Mouse (Mus musculus) heart, adult 2 months (tissue): ENCODE measurements around the gene Anapc4. TPM values are rescaled to one million over a fixed set of nuclear protein-coding genes. Genes with fewer than 3 reads are reported as not detected.

ENCODE experiments used
- DNase-seq, 2 experiments: peaks; one replicate each; pipeline ENCODE4 v3.0.0; 2021
- H3K27ac ChIP-seq: fragments of 200-600 bp; 2 replicates; pipeline ENCODE4 v1.8.1; 2022
- H3K27me3 ChIP-seq: fragments of 200-500 bp; 2 replicates; pipeline ENCODE4 v1.6.1; 2012; ENCODE audit warnings: mild to moderate bottlenecking, low read length, inconsistent platforms, mixed read lengths; ENCODE audit not compliant: control insufficient read depth, insufficient read depth
- H3K36me3 ChIP-seq: fragments of 200-500 bp; 2 replicates; pipeline ENCODE4 v1.6.1; 2012; ENCODE audit warnings: low read length, inconsistent platforms; ENCODE audit not compliant: control insufficient read depth, insufficient read depth
- H3K4me1 ChIP-seq: fragments of 200-500 bp; 2 replicates; pipeline ENCODE4 v1.6.1; 2011; ENCODE audit warnings: low read length; ENCODE audit not compliant: control insufficient read depth, insufficient read depth
- H3K4me3 ChIP-seq: fragments of 200-600 bp; 2 replicates; pipeline ENCODE4 v1.8.1; 2022
- H3K79me2 ChIP-seq: fragments of 200-500 bp; replicated peaks from 2 replicates; pipeline ENCODE4 v1.6.1; 2012; ENCODE audit warnings: mild to moderate bottlenecking, inconsistent platforms, low read length, moderate library complexity, mixed read lengths; ENCODE audit not compliant: control insufficient read depth, insufficient read depth
- H3K9ac ChIP-seq: fragments of 200-500 bp; 2 replicates; pipeline ENCODE4 v1.6.1; 2012; ENCODE audit warnings: low read depth, mild to moderate bottlenecking, control low read depth, inconsistent platforms, low read length, mixed read lengths
- CTCF ChIP-seq: fragments of 200-600 bp; IDR thresholded peaks from 2 replicates; pipeline ENCODE4 v1.8.1; 2022; ENCODE audit warnings: antibody characterized with exemption, mild to moderate bottlenecking, moderate library complexity
- EP300 ChIP-seq: fragments of 200-500 bp; IDR thresholded peaks from 2 replicates; pipeline ENCODE4 v1.6.1; 2011; ENCODE audit warnings: low read depth, low read length, control low read depth; ENCODE audit not compliant: insufficient read depth
- POLR2A ChIP-seq: fragments of 200-500 bp; IDR thresholded peaks from 2 replicates; pipeline ENCODE4 v1.6.1; 2011; ENCODE audit warnings: mild to moderate bottlenecking, low read depth, low read length, control low read depth; ENCODE audit not compliant: insufficient read depth
- WGBS: fragments of 180-500 bp; shearing (Covaris S2); methylation state at CpG from one replicate; pipeline ENCODE4 v1.1.7; 2018; 5-methylcytosine and 5-hydroxymethylcytosine counted together
- intact Hi-C: fragments of 180-260 bp; cut with DNase I; formaldehyde crosslinking; loops from one replicate; pipeline ENCODE4 v1.15.1; 2025
- long read RNA-seq: library from polyadenylated mRNA; stranded (forward); transcript quantifications from one replicate; pipeline ENCODE4 v2.0.0, GENCODE M21; 2021
- polyA plus RNA-seq: library from polyadenylated mRNA; depleted of rRNA; stranded (reverse); fragments of >200 nt; gene quantifications from 2 replicates; pipeline ENCODE4 v1.2.3, GENCODE M21; 2012; rRNA removed
- total RNA-seq, 2 experiments: library from RNA; stranded (reverse); gene quantifications; 2 replicates each; pipeline ENCODE4 v1.2.3; 2021

The Anapc4 gene
- total RNA-seq: 10 to 100 TPM; 37.4 to 38.8 TPM
- 17.3 and 50.3 TPM in 2 replicates for polyA plus RNA-seq
- long read RNA-seq, transcript Anapc4-201 (28 exons, 3,854 nt): major isoform, 44 of 46 reads
- long read RNA-seq, partial matches to known transcripts: 1 of 46 reads
- long read RNA-seq, other reads (novel, unspliced or antisense): 1 of 46 reads

DNA sequence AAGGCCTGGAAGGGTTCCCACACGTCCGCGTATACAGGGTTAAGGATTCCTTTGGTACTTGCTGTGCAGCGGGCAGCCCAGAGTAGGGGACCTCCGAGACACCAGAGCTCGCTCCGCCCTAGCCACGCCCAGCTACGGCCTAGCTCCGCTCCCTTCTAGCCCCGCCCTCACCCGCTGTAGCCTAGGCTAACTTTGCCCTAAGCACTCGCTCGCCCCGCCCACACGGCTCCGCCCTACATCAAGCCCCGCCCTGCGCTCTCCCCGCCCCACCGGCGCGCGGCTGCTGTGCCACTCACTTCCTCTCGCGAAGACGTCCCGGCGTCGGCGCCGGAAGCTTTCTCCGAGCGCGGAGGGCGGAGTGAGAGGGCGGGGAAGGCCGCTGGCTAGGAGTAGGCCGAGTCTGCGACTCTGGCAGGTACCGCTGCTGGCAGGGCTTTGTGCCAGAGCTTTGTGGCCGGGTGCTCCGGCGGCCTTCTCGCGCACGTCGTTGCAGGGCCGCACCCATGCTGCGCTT lies at the start of gene Anapc4:
Gene Anapc4 (plus strand): TSS at position 252 of the 514 bp plus-strand sequence.
- intact Hi-C loops: loop anchor here (5.0 kb wide), 1 partner anchor 52 kb away; no protein-coding TSS in a partner anchor

DNA sequence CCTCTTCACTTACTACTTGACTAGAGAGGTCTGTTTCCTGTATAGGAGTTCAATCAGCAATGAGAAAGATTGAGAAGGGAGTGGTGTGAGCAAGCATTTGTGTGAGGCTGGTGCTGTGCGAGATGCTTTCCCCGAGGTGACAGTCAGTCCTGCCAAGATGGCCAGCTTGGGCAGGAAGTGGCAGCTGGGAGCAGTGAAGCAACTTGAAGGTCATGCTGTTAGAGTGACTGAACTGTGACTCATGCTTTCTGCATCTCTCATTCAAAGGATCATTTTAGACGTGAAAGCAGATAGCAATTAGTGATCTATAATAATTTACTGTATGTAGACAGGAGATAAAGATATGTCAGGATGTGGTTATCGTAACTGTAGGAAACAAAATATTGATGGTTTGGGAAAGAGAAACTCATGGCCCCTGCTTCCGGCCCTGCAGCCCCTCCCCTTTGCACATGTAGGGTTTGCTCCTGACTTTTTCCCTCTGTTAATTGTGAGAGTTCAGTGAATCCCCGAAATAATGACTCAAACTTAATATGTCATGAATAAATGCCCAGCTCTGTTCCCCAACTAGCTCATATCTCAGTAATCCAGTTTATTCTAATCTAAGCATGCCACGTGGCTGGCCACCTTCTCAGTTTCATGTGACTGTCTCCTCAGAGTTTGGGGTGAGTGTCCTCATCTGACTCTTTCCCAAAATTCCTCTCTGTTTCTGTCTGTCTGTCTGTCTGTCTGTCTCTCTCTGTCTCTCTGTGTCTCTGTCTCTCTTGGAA lies 47.1 kb upstream of the Anapc4 start:
- Histone ChIP-seq H3K36me3 (peaks cover 2% of the 10 kb centered on the region), H3K9ac (no peak overlapping the region), H3K4me1 (no peaks in the 10 kb centered on the region; the same call in 1 of the 2 replicates), H3K27me3 (no peaks in the 10 kb centered on the region), H3K27ac (no peak overlapping the region), H3K79me2 (no peaks in the 10 kb centered on the region), H3K4me3 (no peak overlapping the region)
- TF ChIP-seq POLR2A (no peak), CTCF (no peak), EP300 (no peak)
- 55% methylated on average over 7 of the region's 7 CpGs for WGBS
- no peak for DNase-seq
- intact Hi-C loops: loop anchor here (10.0 kb wide), 1 partner anchor 112 kb away; no protein-coding TSS in a partner anchor

More for the DNA sequence above, at the start of gene Anapc4:
- no peaks in the 10 kb centered on the region for H3K27me3 ChIP-seq
- H3K4me3 ChIP-seq: peak within 1 kb of the TSS; percentile 87
- peak within 1 kb of the TSS; percentile 92 for H3K27ac ChIP-seq
- under 1% methylated on average over 50 of the region's 50 CpGs for WGBS
- peak; percentile 100 for DNase-seq
- H3K36me3 ChIP-seq: no peaks in the 10 kb centered on the region
- peaks cover 1% of the 10 kb centered on the region; the same call in 1 of the 2 replicates for H3K79me2 ChIP-seq
- TF ChIP-seq CTCF: no peak
- peak; percentile 76 for TF ChIP-seq POLR2A
- 0 out of 2 replicates have a peak, but pooled peaks have one; percentile 15 for TF ChIP-seq EP300
- H3K9ac ChIP-seq: peak within 1 kb of the TSS; percentile 84
- peaks cover 9% of the 10 kb centered on the region for H3K4me1 ChIP-seq

DNA sequence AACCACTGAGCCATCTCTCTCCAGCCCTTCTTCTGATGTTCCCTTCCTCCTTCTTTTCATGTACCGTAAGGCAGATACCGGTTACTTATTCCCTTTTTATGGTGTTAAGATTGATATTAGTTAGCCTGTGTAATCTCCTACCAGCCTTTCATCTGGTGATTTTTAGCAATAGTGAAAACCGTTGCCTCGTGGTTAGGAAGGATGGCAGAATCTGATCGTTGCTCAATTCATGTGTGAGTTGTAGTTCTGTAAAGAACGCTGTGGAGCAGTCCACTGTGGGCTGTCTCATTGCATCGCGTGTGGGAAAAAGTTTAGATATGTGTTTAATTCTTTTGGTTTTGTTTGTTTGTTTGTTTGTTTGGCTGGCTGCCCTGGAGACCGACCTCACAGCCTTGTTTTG lies 40.6 kb upstream of the Anapc4 start:
- Histone ChIP-seq H3K36me3 (no peaks in the 10 kb centered on the region; the same call in 1 of the 2 replicates), H3K27ac (no peak overlapping the region), H3K9ac (no peak overlapping the region), H3K4me1 (no peaks in the 10 kb centered on the region), H3K79me2 (no peaks in the 10 kb centered on the region), H3K4me3 (no peak overlapping the region), H3K27me3 (no peaks in the 10 kb centered on the region)
- intact Hi-C loops: no loop called here
- TF ChIP-seq EP300 (no peak), CTCF (no peak), POLR2A (no peak)
- DNase-seq: no peak
- 94% methylated on average over 9 of the region's 9 CpGs for WGBS

DNA sequence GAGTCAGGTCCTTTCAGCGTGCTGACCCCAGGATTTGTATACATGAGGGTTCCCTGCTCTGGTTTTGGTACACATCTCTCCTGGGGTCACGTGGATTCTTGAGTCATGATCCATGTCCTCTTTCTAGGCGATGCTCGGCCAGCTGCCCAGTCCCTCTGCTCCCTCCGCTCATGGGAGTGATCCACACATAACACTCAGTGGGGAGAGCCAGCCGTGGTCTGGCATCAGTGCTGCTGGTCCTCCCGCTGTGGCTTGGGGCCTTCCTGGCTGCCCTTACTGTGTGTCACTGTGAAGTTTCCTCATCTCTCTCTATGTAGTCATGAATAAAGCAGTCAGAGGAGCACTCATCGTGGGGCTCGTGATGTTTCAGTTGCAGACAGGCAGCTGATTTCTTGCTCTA lies 39.7 kb upstream of the Anapc4 start:
- H3K4me3 ChIP-seq: no peak overlapping the region
- H3K4me1 ChIP-seq: no peaks in the 10 kb centered on the region
- no peak overlapping the region for H3K9ac ChIP-seq
- WGBS: 87% methylated on average over 9 of the region's 9 CpGs
- no peak overlapping the region for H3K27ac ChIP-seq
- no peaks in the 10 kb centered on the region; the same call in 1 of the 2 replicates for H3K36me3 ChIP-seq
- TF ChIP-seq EP300: no peak
- intact Hi-C loops: no loop called here
- H3K79me2 ChIP-seq: no peaks in the 10 kb centered on the region
- DNase-seq: peak in 1 of 2 experiments; percentile 6
- H3K27me3 ChIP-seq: no peaks in the 10 kb centered on the region

DNA sequence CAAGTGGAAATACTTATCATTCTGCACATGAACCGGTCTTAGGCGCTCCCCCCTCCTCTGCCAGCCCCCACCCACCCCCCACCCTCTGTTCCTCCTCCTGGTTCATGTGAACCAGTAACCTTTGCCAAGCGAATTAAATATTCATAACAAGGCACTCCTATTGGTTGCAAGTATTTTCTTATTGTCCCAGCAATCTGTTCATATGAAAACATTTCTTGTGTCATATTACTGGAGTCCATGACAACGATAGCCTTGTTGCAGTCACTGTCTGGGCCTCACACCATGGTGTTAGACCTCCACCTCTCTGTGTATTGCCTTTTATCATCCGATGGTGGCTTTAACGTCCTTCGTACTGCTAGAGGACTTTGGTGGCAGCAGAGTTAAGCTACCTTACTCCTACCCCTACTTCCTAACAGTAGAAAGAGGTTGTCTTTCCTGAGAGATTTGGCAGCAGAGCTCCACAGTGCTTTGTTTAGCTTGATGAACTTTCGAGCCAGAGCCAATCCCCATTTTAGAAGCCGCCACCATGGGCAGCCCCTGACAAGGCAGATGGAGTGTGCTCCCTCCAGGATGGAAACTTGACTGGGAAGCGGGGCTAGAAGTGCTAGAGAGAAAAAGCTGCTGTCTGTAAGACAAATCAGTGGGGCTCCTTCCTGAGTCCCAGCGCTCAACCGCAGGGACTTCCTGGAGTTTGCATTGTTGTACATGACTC lies 34.4 kb upstream of the Anapc4 start:
- no peak for DNase-seq
- no peaks in the 10 kb centered on the region; the same call in 1 of the 2 replicates for H3K36me3 ChIP-seq
- H3K9ac ChIP-seq: no peak overlapping the region
- no peak for TF ChIP-seq POLR2A
- TF ChIP-seq CTCF: no peak
- TF ChIP-seq EP300: no peak
- intact Hi-C loops: no loop called here
- no peak overlapping the region for H3K27ac ChIP-seq
- H3K79me2 ChIP-seq: no peaks in the 10 kb centered on the region
- no peak overlapping the region for H3K4me3 ChIP-seq
- H3K4me1 ChIP-seq: no peaks in the 10 kb centered on the region
- H3K27me3 ChIP-seq: no peaks in the 10 kb centered on the region
- WGBS: 87% methylated on average over 12 of the region's 12 CpGs
